Mouse (Mus musculus) lung, postnatal 14 days (tissue): ENCODE measurements around the gene Per3.
A peak's percentile ranks its signal among the peaks of the same experiment; 100 is the strongest.

Experiments
- DNase-seq: peaks from one replicate; pipeline ENCODE4 v3.0.0; 2021

The Per3 gene

GRCm38 (mm10) chr4:151044037-151044943 lies at the start of gene Per3:
Gene Per3 (minus strand): TSS chr4:151044665.
- DNase-seq, result peak; percentile 98

- no peak for DNase-seq
Measured at GRCm38 (mm10) chr4:151089270-151089669, 44.8 kb upstream of the Per3 start, which contains the start of gene Gm13090. Gene Gm13090 (plus strand): TSS chr4:151089570.

GRCm38 (mm10) chr4:151088819-151089218 lies 44.4 kb upstream of the Per3 start:
- no peak for DNase-seq

GRCm38 (mm10) chr4:151087358-151087757 lies 42.9 kb upstream of the Per3 start:
- DNase-seq, result no peak

GRCm38 (mm10) chr4:151083027-151083426 lies 38.6 kb upstream of the Per3 start:
- DNase-seq, result no peak

- no peak for DNase-seq
Measured at GRCm38 (mm10) chr4:151081977-151082376, 37.5 kb upstream of the Per3 start.

GRCm38 (mm10) chr4:151081355-151081754 lies 36.9 kb upstream of the Per3 start:
- DNase-seq, result no peak

- no peak for DNase-seq
Measured at GRCm38 (mm10) chr4:151074817-151075216, 30.4 kb upstream of the Per3 start.

GRCm38 (mm10) chr4:151073108-151073744 lies 28.8 kb upstream of the Per3 start:
- peak; percentile 83 for DNase-seq

GRCm38 (mm10) chr4:151070962-151071361 lies 26.5 kb upstream of the Per3 start:
- no peak for DNase-seq

- DNase-seq, result no peak
Measured at GRCm38 (mm10) chr4:151068751-151069150, 24.3 kb upstream of the Per3 start.

GRCm38 (mm10) chr4:151059566-151059965 lies 15.1 kb upstream of the Per3 start:
- DNase-seq, result no peak

- no peak for DNase-seq
Measured at GRCm38 (mm10) chr4:151058634-151059033, 14.2 kb upstream of the Per3 start.

GRCm38 (mm10) chr4:151057347-151058321 lies 13.2 kb upstream of the Per3 start, which contains the start of gene Vamp3:
Gene Vamp3 (minus strand): TSS chr4:151057963.
- peak; percentile 99 for DNase-seq

GRCm38 (mm10) chr4:151051162-151051561 lies 6.7 kb upstream of the Per3 start:
- no peak for DNase-seq

GRCm38 (mm10) chr4:151046524-151046923 lies 2.1 kb upstream of the Per3 start:
- no peak for DNase-seq

- no peak for DNase-seq
Measured at GRCm38 (mm10) chr4:151044944-151045570, 592 bp upstream of the Per3 start.

- peak; percentile 58 for DNase-seq
Measured at GRCm38 (mm10) chr4:151043281-151043680, 1.2 kb downstream of the Per3 start.

- DNase-seq, result no peak
Measured at GRCm38 (mm10) chr4:151041506-151041905, 3.0 kb downstream of the Per3 start.

GRCm38 (mm10) chr4:151037800-151038199 lies 6.7 kb downstream of the Per3 start:
- DNase-seq, result no peak

- DNase-seq, result no peak
Measured at GRCm38 (mm10) chr4:151036521-151036920, 7.9 kb downstream of the Per3 start.

GRCm38 (mm10) chr4:151027001-151027400 lies 17.5 kb downstream of the Per3 start:
- DNase-seq, result peak; percentile 39
